Mouse (Mus musculus): ENCODE measurements around the gene Snx11.

Gene Snx11

DNA sequence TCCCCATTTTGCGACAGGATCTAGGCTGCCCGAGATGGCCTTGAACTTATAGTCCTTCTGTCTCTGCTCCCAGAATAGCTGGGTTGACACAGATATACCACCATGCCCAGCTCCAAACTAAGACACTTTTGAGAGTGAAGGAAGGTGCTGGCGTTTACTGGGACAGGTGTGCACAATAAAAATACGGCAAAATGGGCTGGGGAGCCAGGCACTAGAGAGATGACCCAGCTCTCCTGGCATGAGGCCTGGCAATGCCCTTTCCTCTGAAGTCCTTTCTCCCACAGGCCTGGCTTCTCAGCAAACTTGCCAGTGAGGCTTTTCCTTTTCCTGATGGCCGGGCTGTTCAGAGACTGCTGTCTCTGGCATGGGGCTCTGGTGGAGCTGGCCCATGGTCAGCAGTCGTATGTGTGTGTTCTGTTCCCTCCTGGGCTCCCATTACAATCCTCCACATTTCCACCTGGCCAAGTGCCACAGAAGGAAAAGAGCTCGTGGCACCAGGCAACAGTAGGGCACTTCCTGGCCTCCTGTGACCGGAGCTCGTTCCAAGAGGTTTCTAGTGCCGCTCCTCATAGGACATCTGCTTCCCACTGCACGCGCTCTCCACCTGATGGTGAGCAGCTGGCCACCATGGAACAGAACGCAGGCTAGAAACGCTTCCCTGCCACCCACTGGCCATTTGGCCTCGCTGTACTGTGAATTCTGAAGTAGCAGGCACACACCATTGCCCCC lies 14.5 kb downstream of the Snx11 start:
- no peak for DNase-seq (ENCODE audit: low spot score)

DNA sequence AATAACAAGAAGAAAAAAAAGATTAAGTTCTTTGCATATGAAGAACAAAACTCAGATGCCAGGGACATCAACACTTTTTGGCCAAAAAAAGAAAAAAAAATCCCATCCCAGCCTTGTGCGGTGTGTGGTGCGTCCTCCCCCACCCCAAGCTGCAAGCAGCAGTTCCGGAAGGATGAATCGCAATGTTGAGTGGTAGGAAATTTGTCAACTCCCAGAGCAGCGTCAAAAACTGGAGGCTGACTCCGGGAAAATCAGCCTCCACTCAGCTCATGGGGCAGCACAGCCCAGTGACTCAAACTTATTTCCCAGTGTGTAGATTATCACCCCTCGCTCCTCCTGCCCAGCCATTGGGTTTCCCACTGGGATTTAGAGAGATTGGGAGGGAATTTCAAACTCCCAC lies 15.4 kb downstream of the Snx11 start:
- DNase-seq (ENCODE audit: low spot score), result no peak

DNA sequence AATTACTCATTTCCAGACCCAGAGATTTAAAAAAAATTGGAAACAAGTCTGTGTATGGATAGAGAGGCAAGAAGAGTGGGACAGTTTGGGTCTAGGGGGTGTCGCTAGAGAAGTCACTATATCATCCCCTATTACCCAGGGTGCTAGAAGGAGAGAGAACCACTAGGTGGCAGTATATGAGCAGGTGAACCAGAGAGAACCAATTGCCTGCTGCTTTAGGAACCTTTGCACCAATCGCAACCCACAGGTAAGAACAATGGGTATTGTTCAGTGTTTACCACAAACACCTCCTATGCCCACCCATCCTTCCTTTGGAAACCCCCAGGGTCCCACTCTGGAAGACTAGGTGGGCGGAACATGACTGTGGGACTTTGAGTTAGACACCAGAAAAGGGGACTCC lies 17.3 kb downstream of the Snx11 start:
- no peak for DNase-seq (ENCODE audit: low spot score)

DNA sequence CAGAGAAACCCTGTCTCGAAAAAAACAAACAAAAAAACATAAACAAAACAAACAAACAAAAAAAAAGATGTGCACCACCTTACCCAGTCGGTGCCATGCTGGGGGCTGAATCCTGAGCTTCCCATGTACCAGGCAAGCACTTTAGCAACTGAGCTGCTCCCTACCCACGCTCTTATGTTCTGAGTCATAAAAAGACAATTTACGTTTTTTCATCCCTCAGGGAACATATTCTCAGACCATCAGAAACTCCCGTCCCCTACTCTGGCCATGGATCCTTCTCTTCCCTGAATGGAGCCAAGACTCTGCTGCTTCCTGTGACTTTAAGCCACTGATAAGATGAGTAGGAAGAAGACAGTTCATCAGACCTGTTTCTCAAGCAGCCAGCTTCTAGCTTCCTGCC lies 19.0 kb downstream of the Snx11 start:
- DNase-seq (ENCODE audit: low spot score), result no peak

DNA sequence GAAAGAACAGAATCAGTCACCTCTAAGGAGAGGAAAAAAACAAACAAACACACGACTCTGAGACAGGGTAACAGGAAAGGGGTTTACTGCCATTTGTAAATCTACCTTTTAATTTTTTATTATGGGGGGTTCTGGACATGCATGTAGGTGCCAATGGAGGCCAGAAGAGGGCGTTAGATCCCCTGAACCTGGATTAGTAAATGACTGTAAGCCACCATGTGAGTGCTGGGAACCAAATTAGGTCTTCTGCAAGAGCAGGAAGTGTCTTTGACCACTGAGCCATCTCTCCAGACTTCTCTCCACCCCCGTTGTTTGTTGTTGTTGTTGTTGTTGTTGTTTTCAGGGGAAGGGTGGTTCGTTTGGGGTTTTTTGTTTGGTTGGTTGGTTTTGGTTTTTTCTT lies 19.9 kb downstream of the Snx11 start:
- DNase-seq (ENCODE audit: low spot score), result no peak

DNA sequence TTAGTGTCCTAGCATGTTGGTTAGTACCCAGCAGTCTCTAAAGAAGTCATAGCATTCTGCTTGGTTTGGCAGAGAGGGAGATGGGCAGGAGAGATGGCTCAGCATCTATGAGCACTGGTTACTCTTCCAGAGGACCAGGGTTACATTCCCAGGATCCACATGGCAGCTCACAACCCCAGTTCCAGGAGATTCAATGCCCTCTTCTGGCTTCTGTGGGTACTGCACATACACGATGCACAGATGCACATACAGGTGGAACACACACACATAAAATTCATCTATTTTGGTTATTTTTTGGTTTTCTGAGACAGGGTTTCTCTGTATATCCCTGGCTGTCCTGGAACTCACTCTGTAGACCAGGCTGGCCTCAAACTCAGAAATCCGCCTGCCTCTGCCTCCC lies 22.1 kb downstream of the Snx11 start:
- no peak for DNase-seq (ENCODE audit: low spot score)

DNA sequence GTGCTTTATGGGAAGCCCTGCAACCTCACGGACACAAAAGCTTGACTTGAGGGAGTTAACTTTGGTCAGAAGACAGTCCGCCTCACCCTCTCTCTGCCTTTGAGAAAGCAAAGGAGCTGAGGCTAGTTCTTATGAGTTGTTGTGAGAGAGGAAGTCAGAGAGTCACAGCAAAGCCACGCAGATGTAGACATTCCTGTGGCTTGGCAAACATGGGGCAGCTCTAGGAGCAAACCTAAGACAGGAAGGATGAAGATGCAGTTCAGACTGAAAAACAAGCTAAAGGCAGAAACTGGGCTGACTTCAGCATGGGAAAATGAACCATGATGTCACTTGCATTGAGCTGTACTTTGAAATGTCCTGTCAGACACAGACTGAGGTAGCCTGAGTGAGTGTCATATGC lies 29.8 kb downstream of the Snx11 start:
- DNase-seq (ENCODE audit: low spot score), result no peak

DNA sequence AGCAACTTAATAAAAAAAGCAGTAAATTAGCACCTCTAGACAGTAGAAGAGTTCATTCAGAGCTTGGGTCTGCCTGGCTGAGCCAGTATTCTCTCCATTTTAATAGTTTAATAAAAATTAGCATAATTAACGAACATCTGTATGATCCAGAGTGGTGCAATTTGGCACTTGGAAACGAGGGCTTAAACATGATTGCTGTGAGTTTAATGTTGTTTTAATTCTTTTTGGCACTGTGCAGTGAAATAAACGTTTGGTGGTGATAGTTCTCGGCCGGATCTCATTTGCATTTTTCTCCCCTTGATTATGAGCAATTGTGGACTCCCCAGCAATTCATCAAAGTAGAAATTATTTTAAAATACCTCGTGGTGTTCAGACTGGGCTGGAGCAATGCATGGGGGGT lies 30.7 kb downstream of the Snx11 start:
- DNase-seq (ENCODE audit: low spot score), result no peak

DNA sequence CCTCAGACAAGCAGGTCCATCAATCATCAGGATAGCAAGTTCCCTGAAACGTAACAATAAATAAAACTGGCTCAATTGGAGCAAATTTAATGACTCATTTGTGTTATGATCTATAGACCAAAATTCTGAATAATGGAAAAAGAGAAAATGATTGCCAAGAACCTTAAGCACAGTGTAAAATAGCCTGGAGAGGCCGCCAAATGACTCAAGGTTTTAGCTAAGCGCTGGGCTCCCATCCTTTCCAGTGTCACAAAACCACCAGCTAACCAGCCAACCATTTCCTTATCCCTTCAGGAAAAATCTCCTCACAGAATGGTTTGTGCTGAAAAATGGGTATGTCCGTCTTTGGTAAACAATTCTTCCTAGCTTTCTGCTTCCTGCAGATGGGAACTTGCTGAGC lies 33.5 kb downstream of the Snx11 start:
- DNase-seq (ENCODE audit: low spot score), result no peak

DNA sequence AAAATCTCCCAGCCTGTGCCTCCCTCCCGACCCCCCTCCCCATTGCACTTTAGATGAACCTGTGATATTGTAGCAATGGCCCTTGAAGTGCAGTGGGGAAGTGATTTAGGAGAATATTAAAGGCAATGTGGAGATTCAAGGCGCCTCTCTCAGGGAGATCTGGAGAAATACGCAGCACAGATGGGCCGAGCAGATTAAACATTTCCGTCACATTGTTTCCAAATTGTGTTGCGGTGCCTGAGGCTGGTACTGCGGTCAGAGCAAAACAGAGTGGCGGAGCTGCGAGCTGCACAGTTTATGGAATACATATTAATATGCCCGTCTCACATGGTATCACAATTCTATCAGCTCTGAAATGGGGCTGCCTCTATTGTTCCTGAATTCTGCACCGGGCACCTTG lies 34.4 kb downstream of the Snx11 start:
- DNase-seq (ENCODE audit: low spot score), result no peak

DNA sequence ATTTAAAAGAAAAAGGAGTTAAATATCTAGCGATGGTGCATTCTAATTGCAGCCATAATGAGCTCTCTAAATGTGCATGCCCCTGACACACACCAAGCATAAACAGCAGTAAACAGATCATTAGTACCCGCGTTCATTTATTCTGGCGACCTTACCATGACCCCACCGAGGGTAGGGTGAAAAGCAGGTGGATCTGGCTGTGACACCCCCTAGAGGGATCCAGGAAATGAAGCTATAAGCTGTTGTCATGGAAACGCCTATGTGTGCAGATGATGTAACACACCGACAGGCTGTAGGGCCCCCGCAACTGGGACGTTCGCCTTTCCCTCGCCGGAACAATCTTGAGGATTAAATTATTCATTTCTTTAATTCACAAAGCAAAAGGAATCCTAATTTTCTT lies 35.4 kb downstream of the Snx11 start:
- no peak for DNase-seq (ENCODE audit: low spot score)

DNA sequence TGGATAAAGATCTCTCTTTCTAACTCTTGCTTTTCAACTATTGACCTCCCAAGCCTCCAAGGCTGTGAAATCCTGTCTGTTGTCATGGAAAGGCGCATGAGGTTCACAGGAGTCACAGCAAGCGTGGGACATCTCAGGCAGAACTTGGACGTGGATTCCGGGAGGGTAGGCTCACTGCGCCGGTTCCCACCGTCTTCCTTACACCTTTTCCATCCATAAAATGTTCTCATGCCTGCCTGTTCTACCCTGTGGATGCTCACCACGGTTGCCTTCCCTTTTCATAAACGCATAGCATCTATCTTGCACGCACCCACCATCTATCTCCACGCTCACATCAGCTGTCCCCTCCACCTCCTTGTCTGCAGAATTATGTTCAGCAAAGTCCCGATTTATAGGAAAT lies 36.6 kb downstream of the Snx11 start:
- DNase-seq (ENCODE audit: low spot score), result no peak

DNA sequence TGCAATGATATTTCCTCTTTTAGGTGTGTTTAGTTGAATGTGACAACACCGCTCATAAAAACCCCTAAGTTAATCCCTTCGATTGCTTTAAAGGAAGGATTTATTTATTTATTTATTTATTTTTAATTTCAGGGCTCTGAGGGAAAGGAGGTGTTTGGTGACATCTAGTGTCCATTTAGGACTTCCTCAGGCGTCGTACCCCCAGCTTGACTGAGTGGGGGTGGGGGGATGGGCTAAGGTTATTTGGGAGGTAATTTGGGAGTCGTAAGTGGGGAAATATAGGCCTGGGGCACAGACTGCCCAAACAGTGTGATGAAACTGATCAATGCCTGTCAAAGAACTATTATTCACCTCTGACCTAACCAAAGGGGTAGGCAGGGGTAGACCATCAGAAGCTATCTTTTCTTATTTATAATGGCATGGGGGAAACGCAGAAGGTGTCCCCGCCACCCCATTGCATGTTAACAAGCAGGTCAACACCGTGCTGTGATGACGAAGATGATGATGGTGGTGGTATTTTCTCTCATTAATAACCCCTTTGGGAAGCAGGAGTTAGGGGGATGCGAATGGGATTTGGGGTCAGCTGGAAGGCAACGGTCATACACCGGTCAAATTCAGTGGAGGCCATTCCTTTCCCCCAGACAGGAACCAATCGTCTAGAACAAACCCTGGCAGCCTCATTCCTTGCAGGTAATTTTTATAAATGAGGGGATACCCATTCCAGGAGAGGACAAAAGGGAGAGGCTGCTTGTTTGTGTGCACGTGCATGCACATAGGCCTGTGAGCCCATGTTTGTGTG lies 39.5 kb downstream of the Snx11 start:
- DNase-seq (ENCODE audit: low spot score), result no peak

DNA sequence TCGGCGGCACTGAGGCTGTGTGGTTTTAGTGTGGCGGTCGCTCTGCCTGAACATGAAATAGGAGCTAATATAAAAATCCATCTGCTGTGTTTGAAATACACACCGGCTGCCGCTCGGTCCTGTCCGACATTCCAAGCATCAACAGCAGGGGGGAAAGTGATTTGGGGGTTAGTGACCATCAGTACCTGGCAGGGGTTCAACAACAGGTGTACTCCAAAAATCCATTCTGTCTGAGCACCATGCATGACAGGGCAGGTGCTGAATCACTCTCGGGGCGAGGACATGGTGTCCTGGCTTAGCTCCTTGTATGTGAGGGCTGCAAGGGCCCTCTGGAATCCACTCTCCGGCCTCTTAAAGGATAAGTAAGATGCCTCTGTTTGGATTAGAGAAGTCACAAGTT lies 41.0 kb downstream of the Snx11 start:
- DNase-seq (ENCODE audit: low spot score), result no peak

DNA sequence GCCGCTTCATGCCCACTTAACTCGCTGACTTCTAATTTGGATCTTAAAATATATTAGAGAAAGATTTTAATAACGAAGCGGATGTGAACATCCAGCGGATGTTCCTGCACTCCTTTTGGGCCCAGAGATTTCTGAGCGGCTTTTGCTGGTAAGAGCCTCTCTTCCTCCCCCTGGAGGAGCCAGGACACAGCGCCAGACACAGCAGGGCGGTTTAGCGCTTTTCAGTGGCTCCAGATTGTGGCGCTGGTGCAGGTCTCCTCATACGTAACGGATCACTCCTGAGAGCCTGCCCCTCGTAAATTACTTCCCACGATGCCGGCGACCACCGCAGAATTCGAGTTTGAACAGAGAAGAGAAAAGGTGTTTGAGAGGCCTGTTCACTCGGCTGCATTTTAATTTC lies 41.5 kb downstream of the Snx11 start:
- peak; percentile 15 for DNase-seq (ENCODE audit: low spot score)

DNA sequence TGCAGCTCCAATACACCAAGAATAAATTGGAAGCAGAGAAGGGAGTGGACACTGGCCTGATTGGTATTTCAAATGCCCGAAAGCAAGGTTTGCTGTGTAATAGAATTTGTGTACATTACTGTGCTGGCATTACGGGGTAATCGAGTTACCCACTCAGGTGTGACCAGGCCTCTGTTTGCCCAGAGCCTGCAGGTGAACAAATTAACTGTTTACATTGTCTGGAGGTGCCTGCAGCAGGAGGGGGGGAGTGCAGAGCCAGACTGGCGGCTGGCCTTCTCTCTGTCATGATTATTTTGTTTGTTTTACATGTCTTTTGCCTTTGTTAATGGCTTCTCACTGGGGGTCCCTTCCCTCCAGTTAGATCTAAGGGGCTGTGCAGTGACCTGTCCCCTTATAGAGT lies 44.7 kb downstream of the Snx11 start:
- DNase-seq (ENCODE audit: low spot score), result no peak

DNA sequence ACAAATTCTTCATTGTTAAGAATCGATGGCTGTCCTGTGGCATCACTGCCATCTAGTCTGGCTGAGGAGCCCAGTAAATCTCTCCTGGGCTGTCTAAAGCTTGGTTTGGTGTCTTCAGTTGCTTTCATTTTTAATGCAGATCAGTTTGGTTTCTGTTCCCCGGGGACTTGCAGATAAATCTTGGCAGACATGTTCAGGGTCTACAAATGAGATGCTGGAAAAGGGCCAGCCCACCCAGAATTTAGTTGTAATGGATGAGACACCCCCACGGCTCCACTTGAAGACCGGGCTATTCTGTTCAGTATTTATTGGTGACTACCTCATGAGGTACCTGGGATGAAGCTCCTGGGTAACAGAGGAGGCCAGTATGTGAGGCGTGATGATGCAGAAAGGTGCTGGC lies 47.0 kb downstream of the Snx11 start:
- no peak for DNase-seq (ENCODE audit: low spot score)

DNA sequence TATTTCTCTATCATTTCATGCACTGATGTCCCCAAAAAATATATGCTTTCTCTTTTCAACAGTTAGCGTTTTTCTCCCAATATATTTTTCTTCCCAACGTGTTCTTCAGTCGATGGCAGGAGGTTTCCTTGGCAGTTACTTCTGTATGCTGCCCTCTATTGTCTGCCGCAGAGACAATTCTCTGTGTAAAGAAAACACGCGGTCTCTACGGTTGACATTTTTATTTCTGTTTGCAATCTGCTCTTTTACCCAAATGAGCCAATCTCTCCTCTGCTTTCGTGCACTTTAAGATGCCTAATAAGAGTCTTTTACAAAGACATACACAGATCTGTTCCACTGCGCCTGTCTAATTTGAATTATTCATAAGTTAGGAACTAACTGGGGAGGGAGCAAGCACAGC lies 47.9 kb downstream of the Snx11 start:
- no peak for DNase-seq (ENCODE audit: low spot score)

DNA sequence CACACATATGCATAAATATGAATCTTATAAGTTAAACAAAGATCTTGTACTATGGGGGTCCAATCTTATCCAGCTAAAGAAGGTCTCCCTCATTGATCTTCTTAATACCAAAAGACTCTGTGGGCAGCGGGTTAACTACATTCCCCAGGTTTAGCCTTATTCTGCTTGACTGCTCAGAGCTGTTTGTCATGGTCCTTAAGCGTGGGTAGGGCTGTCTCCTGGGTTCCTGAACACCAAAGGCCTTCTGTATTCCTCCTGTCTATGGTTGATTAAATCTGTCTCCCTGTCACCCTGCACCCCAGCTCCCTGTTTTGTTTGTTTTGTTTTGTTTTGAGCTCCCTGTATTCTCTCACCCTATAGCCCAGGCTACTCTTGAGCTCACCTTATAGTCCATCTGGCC lies 48.8 kb downstream of the Snx11 start:
- DNase-seq (ENCODE audit: low spot score), result no peak

DNA sequence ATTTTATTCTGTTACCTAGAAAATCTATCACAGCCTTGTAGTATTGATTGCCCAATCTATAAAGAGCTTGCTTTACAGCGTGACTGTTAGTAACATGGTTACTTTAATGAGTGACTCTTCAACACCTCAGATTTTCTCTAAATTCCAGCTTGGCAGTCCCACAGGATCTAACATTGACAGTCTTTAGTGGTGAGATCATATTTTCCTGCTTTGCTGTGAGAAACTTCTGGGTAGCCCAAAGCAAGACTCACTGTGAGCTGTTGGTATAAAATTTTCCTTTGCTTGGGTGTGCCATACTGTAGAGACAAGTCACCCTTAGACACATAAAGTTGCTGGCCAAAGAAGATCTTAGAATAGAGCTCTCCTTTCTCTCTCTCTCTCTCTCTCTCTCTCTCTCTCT lies 51.5 kb downstream of the Snx11 start:
- no peak for DNase-seq (ENCODE audit: low spot score)

DNA sequence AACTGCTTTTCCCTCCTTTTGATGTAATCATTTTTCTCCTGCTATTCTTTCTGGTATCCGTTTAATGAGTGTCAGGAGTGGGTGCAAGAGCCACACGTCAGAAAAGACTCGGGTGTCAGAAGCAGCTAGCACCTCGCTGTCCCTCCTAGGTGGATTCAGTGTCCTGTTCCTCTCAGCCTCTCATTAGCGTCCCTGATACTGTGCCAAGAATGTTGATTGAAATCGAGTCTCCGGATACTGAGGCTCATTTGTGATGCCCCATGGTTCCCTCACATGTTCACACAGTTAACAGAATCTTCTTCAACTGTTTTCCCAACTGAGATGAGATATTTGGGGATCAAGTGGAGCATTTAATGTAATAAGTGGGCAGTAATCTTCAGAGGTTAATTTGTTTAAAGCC lies 58.8 kb downstream of the Snx11 start:
- no peak for DNase-seq (ENCODE audit: low spot score)
